Mouse (Mus musculus): ENCODE data around the gene Mmp23. TPM values are rescaled to one million over a fixed set of nuclear protein-coding genes. Genes with fewer than 3 reads are reported as not detected.
"Not testable (repeated sequence)": the region's sequence is repeated elsewhere in the genome, so short reads cannot be mapped to it uniquely, and the experiment has no call there.

Mmp23 gene
- polyA plus RNA-seq, 1 experiment from 2014 or later, result 17.1 TPM

DNA sequence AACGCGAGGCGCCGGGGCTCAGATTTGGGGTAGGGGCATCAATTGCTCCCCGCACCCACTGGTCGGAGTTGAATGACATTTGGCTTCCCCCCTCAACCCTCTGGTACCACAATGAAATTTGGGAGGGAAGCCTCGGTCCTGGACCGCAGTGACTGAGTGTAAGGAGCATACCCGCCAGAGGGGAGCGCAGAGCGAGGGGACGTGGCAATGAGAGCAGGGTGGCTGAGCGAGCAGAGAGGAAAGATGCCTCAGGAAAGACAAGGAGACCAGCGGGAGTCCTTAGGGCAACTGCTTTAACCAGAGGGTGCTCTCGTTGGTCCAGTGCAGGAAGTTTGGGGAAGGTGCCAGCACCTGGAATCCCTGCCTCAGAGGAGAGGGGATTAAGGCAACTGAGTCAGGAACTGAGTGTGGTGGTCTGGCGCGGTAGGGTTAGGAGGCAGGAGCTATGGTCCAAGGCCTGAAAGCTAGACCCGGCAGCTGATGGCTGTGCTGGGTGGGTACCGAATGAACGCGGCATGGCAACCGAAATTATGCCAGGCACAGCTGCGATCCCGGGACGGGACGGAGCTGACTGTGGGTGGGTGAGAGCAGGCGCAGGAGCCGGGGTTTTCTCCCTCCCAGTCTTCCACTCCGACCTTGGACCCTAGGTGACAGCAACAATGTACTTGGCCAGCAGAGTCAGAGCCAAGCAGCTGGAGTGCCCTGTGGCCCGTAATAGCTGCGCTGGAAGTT is 433 bp upstream of the Mmp23 start:
- ATAC-seq (ENCODE audit: low FRiP score, low read depth), result peak; percentile 14; the same call in 1 of the 2 replicates

GRCm38 (mm10) chr4:155652283-155653085 is 700 bp downstream of the Mmp23 start:
- Histone ChIP-seq H3K27ac (no peak overlapping the region), H3K9me3 (no peaks in the 10 kb centered on the region), H3K27me3 (peaks cover 63% of the 10 kb centered on the region), H3K4me1 (peaks cover 40% of the 10 kb centered on the region), H3K4me3 (peak overlapping the region; percentile 55), H3K4me2 (replicated peaks) (peak overlapping the region; percentile 93), H3K9ac (peak overlapping the region; percentile 75), H3K36me3 (peaks cover 68% of the 10 kb centered on the region)
- 19% methylated on average over 36 of the region's 36 CpGs for WGBS
- no peak for ATAC-seq (ENCODE audit: low FRiP score, low read depth)

More for the DNA sequence above, 433 bp upstream of the Mmp23 start:
- Histone ChIP-seq H3K4me2 (replicated peaks) (peak overlapping the region; percentile 93), H3K36me3 (peaks cover 67% of the 10 kb centered on the region), H3K9me3 (no peaks in the 10 kb centered on the region), H3K27ac (no peak overlapping the region), H3K9ac (peak overlapping the region; percentile 75), H3K4me1 (peaks cover 40% of the 10 kb centered on the region), H3K27me3 (peaks cover 63% of the 10 kb centered on the region), H3K4me3 (peak overlapping the region; percentile 55)
- WGBS, result 2% methylated on average over 31 of the region's 31 CpGs

DNA sequence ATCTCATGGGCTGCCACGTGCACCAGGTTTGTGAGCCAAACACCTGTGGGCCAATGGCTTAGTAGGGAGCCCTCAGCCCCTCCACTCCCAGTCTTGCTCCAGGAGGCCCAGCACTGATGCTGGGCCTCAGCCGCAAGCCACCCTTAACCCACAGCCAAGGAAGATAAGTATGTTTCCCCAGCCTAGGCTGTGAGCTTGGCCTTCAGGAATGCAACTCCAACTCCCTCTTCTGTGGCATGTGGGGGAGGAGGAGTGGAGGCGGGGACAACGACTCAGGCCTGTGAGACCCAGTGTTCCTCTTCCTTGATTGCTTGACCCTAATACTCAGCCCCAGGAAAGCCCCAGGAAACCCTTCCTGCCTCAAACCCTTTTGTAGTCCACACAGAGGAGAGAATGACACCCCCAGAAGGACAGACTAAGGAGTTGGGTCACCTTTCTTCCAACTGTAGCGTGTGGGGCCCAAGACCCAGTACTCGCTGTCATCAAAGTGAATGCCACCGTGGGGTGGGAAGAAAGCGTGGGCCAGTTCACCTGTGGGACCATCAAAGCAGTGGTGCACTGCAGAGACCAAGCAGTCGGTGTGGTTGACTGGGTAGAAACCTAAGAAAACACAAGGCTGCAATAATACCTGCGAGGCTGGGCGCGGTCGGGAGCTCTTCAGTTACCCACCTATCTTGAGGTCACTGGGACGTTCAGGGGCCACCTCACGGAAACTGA is 1.5 kb downstream of the Mmp23 start:
- Histone ChIP-seq H3K27ac (no peak overlapping the region), H3K4me3 (peak overlapping the region; percentile 55; the same call in 1 of the 2 replicates), H3K36me3 (peaks cover 67% of the 10 kb centered on the region), H3K27me3 (peaks cover 62% of the 10 kb centered on the region), H3K9me3 (no peaks in the 10 kb centered on the region), H3K4me1 (peaks cover 40% of the 10 kb centered on the region), H3K4me2 (replicated peaks) (peak overlapping the region; percentile 93), H3K9ac (0 out of 2 replicates have a peak overlapping the region, but pooled peaks have one; percentile 75)
- 68% methylated on average over 15 of the region's 15 CpGs for WGBS
- no peak for ATAC-seq (ENCODE audit: low FRiP score, low read depth)

- Histone ChIP-seq H3K27ac (no peak overlapping the region), H3K36me3 (peaks cover 65% of the 10 kb centered on the region), H3K4me2 (replicated peaks) (no peak overlapping the region), H3K27me3 (peaks cover 39% of the 10 kb centered on the region), H3K9me3 (no peaks in the 10 kb centered on the region), H3K9ac (no peak overlapping the region), H3K4me1 (peaks cover 28% of the 10 kb centered on the region), H3K4me3 (no peak overlapping the region)
- ATAC-seq (ENCODE audit: low FRiP score, low read depth), result no peak
- WGBS, result 92% methylated on average over 11 of the region's 11 CpGs
These were observed 3.8 kb downstream of the Mmp23 start for GRCm38 (mm10) chr4:155649355-155649754.

DNA sequence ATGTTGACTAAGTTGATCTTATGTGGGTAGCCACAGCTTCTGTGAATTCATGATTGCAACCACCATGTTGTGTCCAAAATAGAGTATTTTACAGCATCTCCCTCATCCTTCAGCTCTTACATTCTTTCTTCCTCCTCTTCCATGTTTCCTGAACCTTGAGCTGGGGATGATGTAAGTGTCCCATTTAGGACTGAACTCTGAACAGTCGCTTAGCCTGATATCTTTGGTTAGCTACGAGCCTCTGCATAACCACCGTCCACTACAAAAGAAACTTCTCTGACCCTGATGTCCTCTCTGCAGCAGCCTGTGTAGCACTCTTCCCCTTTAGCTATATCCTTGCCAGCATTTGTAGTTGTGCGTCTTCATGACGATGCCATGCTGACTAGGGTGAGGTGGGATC is 7.5 kb downstream of the Mmp23 start:
- no peaks in the 10 kb centered on the region for H3K4me1 ChIP-seq
- no peak overlapping the region for H3K4me2 ChIP-seq (replicated peaks)
- peaks cover 88% of the 10 kb centered on the region for H3K36me3 ChIP-seq
- H3K27ac ChIP-seq, result no peak overlapping the region
- WGBS, result 97% methylated on average over 5 of the region's 5 CpGs
- no peaks in the 10 kb centered on the region for H3K9me3 ChIP-seq
- H3K9ac ChIP-seq, result no peak overlapping the region
- peaks cover 2% of the 10 kb centered on the region for H3K27me3 ChIP-seq
- no peak overlapping the region for H3K4me3 ChIP-seq
- ATAC-seq (ENCODE audit: low FRiP score, low read depth), result no peak

DNA sequence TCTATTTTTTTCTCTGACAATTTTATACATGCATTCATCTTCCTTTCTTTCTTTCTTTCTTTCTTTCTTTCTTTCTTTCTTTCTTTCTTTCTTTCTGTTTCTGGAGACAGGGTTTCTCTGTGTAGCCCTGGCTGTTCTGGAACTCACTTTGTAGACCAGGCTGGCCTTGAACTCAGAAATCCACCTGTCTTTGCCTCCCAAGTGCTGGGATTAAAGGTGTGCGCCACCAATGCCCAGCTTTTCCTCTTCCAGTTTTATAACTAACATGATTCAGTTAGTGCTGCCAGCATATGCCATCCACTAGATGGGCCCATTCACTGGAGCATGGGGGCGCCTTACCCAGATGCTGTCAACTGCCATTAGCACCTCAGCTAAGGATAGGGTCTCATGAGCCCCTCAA is 7.9 kb downstream of the Mmp23 start, which contains the start of gene Gm10563:
Gene Gm10563 (minus strand): TSS at position 101 of the 400 bp plus-strand sequence.
- WGBS, result 91% methylated on average over 2 of the region's 2 CpGs
- H3K9me3 ChIP-seq; H3K4me2 ChIP-seq (replicated peaks); H3K9ac ChIP-seq; H3K27me3 ChIP-seq; ATAC-seq (ENCODE audit: low FRiP score, low read depth); H3K27ac ChIP-seq; H3K4me1 ChIP-seq; H3K4me3 ChIP-seq: not testable (repeated sequence)
- peaks cover 88% of the 10 kb centered on the region for H3K36me3 ChIP-seq

GRCm38 (mm10) chr4:155643531-155643930 is 9.7 kb downstream of the Mmp23 start:
- H3K4me2 ChIP-seq (replicated peaks), result no peak overlapping the region
- H3K9ac ChIP-seq, result no peak overlapping the region
- H3K4me3 ChIP-seq, result no peak overlapping the region
- no peaks in the 10 kb centered on the region for H3K27me3 ChIP-seq
- WGBS, result 92% methylated on average over 1 of the region's 1 CpGs
- no peak for ATAC-seq (ENCODE audit: low FRiP score, low read depth)
- H3K9me3 ChIP-seq, result no peaks in the 10 kb centered on the region
- H3K27ac ChIP-seq, result no peak overlapping the region
- H3K4me1 ChIP-seq, result no peaks in the 10 kb centered on the region
- H3K36me3 ChIP-seq, result peaks cover 84% of the 10 kb centered on the region

GRCm38 (mm10) chr4:155635766-155636499 is 17.3 kb downstream of the Mmp23 start:
- Histone ChIP-seq H3K27ac (no peak overlapping the region), H3K27me3 (no peaks in the 10 kb centered on the region), H3K4me2 (replicated peaks) (no peak overlapping the region), H3K9ac (no peak overlapping the region), H3K4me3 (no peak overlapping the region), H3K9me3 (no peaks in the 10 kb centered on the region), H3K36me3 (peaks cover 88% of the 10 kb centered on the region), H3K4me1 (no peaks in the 10 kb centered on the region)
- no peak for ATAC-seq (ENCODE audit: low FRiP score, low read depth)

DNA sequence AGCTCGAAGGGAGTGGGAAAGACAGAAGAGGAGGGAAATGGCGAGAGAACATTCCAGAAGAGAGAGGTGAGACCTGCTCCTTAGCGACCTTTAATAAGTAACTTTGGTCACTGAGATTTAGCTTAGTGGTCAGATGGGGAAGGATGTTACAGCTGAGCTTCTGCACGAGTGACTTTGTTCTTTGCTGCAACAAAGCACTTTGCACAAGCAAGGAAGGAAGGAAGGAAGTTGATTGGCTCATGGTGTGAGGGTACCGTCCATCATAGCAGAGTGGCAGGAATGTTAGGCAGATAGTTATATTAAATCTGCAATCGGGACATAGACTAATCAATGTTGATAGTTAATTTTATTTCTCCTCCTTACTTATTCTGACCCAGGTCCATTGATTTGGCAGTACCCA is 22.9 kb downstream of the Mmp23 start:
- Histone ChIP-seq H3K27me3 (no peaks in the 10 kb centered on the region), H3K9me3 (no peaks in the 10 kb centered on the region), H3K4me2 (replicated peaks) (no peak overlapping the region), H3K27ac (no peak overlapping the region), H3K4me3 (no peak overlapping the region), H3K4me1 (peaks cover 3% of the 10 kb centered on the region; the same call in 1 of the 2 replicates), H3K36me3 (peaks cover 80% of the 10 kb centered on the region), H3K9ac (no peak overlapping the region)
- 88% methylated on average over 6 of the region's 6 CpGs for WGBS
- ATAC-seq (ENCODE audit: low FRiP score, low read depth), result no peak

- peak; percentile 100 for ATAC-seq (ENCODE audit: low FRiP score, low read depth)
- Histone ChIP-seq H3K9ac (peak within 1 kb of the TSS; percentile 85), H3K27me3 (no peaks in the 10 kb centered on the region), H3K4me3 (peak within 1 kb of the TSS; percentile 99), H3K4me2 (replicated peaks) (peak within 1 kb of the TSS; percentile 86), H3K36me3 (peaks cover 49% of the 10 kb centered on the region), H3K4me1 (peaks cover 12% of the 10 kb centered on the region), H3K27ac (peak within 1 kb of the TSS; percentile 90), H3K9me3 (no peaks in the 10 kb centered on the region)
- WGBS, result under 1% methylated on average over 84 of the region's 84 CpGs
These were observed 28.6 kb downstream of the Mmp23 start, which contains the start of gene Cdk11b for GRCm38 (mm10) chr4:155624338-155625291. Cdk11b (plus strand) TSS chr4:155624854.
